Mouse (Mus musculus): Measurements from ENCODE around the gene Eftud2.

The Eftud2 gene

GRCm38 (mm10) chr11:102838126-102838525, 42.7 kb downstream of the Eftud2 start:
- TF ChIP-seq GATA4 (IDR thresholded peaks at IDR 0.05; ENCODE audit: insufficient replicate concordance, low read length) = no peak

GRCm38 (mm10) chr11:102837385-102837784, 43.4 kb downstream of the Eftud2 start:
- TF ChIP-seq GATA4 (IDR thresholded peaks at IDR 0.05; ENCODE audit: insufficient replicate concordance, low read length) = no peak

- TF ChIP-seq GATA4 (IDR thresholded peaks at IDR 0.05; ENCODE audit: insufficient replicate concordance, low read length) = no peak
These were observed 44.6 kb downstream of the Eftud2 start for GRCm38 (mm10) chr11:102836146-102836545.

GRCm38 (mm10) chr11:102835549-102835948, 45.2 kb downstream of the Eftud2 start, which contains the start of gene Higd1b:
Higd1b (plus strand) TSS chr11:102835849.
- TF ChIP-seq GATA4 (IDR thresholded peaks at IDR 0.05; ENCODE audit: insufficient replicate concordance, low read length) = no peak

GRCm38 (mm10) chr11:102834219-102834618, 46.6 kb downstream of the Eftud2 start:
- no peak for TF ChIP-seq GATA4 (IDR thresholded peaks at IDR 0.05; ENCODE audit: insufficient replicate concordance, low read length)

GRCm38 (mm10) chr11:102832700-102833297, 48.0 kb downstream of the Eftud2 start:
- no peak for TF ChIP-seq GATA4 (IDR thresholded peaks at IDR 0.05; ENCODE audit: insufficient replicate concordance, low read length)

- TF ChIP-seq GATA4 (IDR thresholded peaks at IDR 0.05; ENCODE audit: insufficient replicate concordance, low read length) = no peak
These were observed 50.5 kb downstream of the Eftud2 start for GRCm38 (mm10) chr11:102830276-102830675.

- no peak for TF ChIP-seq GATA4 (IDR thresholded peaks at IDR 0.05; ENCODE audit: insufficient replicate concordance, low read length)
These were observed 53.7 kb downstream of the Eftud2 start for GRCm38 (mm10) chr11:102827097-102827496.

- no peak for TF ChIP-seq GATA4 (IDR thresholded peaks at IDR 0.05; ENCODE audit: insufficient replicate concordance, low read length)
These were observed 54.3 kb downstream of the Eftud2 start for GRCm38 (mm10) chr11:102826476-102826875.

- TF ChIP-seq GATA4 (IDR thresholded peaks at IDR 0.05; ENCODE audit: insufficient replicate concordance, low read length) = no peak
These were observed 59.6 kb downstream of the Eftud2 start for GRCm38 (mm10) chr11:102821231-102821630.

- TF ChIP-seq GATA4 (IDR thresholded peaks at IDR 0.05; ENCODE audit: insufficient replicate concordance, low read length) = no peak
These were observed 60.4 kb downstream of the Eftud2 start for GRCm38 (mm10) chr11:102820432-102820831.

- TF ChIP-seq GATA4 (IDR thresholded peaks at IDR 0.05; ENCODE audit: insufficient replicate concordance, low read length) = no peak
These were observed 60.9 kb downstream of the Eftud2 start for GRCm38 (mm10) chr11:102819783-102820385.

GRCm38 (mm10) chr11:102819021-102819782, 61.6 kb downstream of the Eftud2 start, which contains the start of gene Gjc1:
Gjc1 (minus strand) TSS chr11:102819700.
- peak; percentile 22; the same call in 1 of the 2 replicates for TF ChIP-seq GATA4 (IDR thresholded peaks at IDR 0.05; ENCODE audit: insufficient replicate concordance, low read length)

- no peak for TF ChIP-seq GATA4 (IDR thresholded peaks at IDR 0.05; ENCODE audit: insufficient replicate concordance, low read length)
These were observed 62.4 kb downstream of the Eftud2 start for GRCm38 (mm10) chr11:102818121-102819020.

GRCm38 (mm10) chr11:102814881-102815280, 65.9 kb downstream of the Eftud2 start:
- TF ChIP-seq GATA4 (IDR thresholded peaks at IDR 0.05; ENCODE audit: insufficient replicate concordance, low read length) = no peak

All from liver, adult (tissue).